Mouse (Mus musculus) kidney, embryonic 14.5 days (tissue): ENCODE measurements around the gene Dmrtb1. TPM values are rescaled to one million over a fixed set of nuclear protein-coding genes. Genes with fewer than 3 reads are reported as not detected.
A peak's percentile ranks its signal among the peaks of the same experiment; 100 is the strongest.

Experiments
- ATAC-seq: fragments of 200-750 bp; cut with Nextera tagmentation; 2 replicates; pipeline ENCODE4 v1.8.0; 2017; ENCODE audit warnings: moderate number of reproducible peaks, mild to moderate bottlenecking, moderate TSS enrichment, moderate library complexity; ENCODE audit not compliant: low FRiP score, low TSS enrichment
- H3K27ac ChIP-seq: fragments of 300-500 bp; sonication (generic); 2 replicates; pipeline ENCODE4 v1.5.1; 2014; ENCODE audit warnings: low read depth, mild to moderate bottlenecking, low read length, moderate library complexity, mixed read lengths
- H3K27me3 ChIP-seq: fragments of 300-500 bp; sonication (generic); 2 replicates; pipeline ENCODE4 v1.6.1; 2014; ENCODE audit warnings: mild to moderate bottlenecking, low read length; ENCODE audit not compliant: control insufficient read depth, insufficient read depth
- H3K36me3 ChIP-seq: fragments of 300-500 bp; sonication (generic); 2 replicates; pipeline ENCODE4 v1.6.1; 2014; ENCODE audit warnings: low read length, mixed read lengths; ENCODE audit not compliant: control insufficient read depth, insufficient read depth
- H3K4me1 ChIP-seq: fragments of 300-500 bp; sonication (generic); 2 replicates; pipeline ENCODE4 v1.6.1; 2014; ENCODE audit warnings: low read length, mixed read lengths; ENCODE audit not compliant: control insufficient read depth, insufficient read depth
- H3K4me2 ChIP-seq: fragments of 300-500 bp; sonication (generic); replicated peaks from 2 replicates; pipeline ENCODE4 v1.6.1; 2014; ENCODE audit warnings: low read depth, mild to moderate bottlenecking, low read length
- H3K4me3 ChIP-seq: fragments of 300-500 bp; sonication (generic); 2 replicates; pipeline ENCODE4 v1.5.1; 2014; ENCODE audit warnings: mild to moderate bottlenecking, low read length
- H3K9ac ChIP-seq: fragments of 300-500 bp; sonication (generic); 2 replicates; pipeline ENCODE4 v1.6.1; 2014; ENCODE audit warnings: low read depth, mild to moderate bottlenecking, low read length, moderate library complexity
- H3K9me3 ChIP-seq: fragments of 300-500 bp; sonication (generic); 2 replicates; pipeline ENCODE4 v1.6.1; 2016; ENCODE audit warnings: low read length; ENCODE audit not compliant: control insufficient read depth
- WGBS: fragments of 180-500 bp; shearing (Covaris S2); extraction: QIAGEN DNeasy Blood & Tissue Kit; methylation state at CpG from one replicate; pipeline ENCODE4 v1.1.7; 2014; 5-methylcytosine and 5-hydroxymethylcytosine counted together
- microRNA-seq: library from miRNA; unstranded; fragments of <30 nt; microRNA quantifications from one replicate; pipeline ENCODE4, GENCODE M21; 2016
- polyA plus RNA-seq: library from polyadenylated mRNA; unstranded; fragments of >200 nt; fragmentation: Nextera tagmentation; extraction: Ambion mirVana; gene quantifications from 2 replicates; pipeline ENCODE4 v1.2.1, GENCODE M21; 2014

Gene Dmrtb1
- polyA plus RNA-seq, 1 experiment from 2014 or later = not detected

DNA sequence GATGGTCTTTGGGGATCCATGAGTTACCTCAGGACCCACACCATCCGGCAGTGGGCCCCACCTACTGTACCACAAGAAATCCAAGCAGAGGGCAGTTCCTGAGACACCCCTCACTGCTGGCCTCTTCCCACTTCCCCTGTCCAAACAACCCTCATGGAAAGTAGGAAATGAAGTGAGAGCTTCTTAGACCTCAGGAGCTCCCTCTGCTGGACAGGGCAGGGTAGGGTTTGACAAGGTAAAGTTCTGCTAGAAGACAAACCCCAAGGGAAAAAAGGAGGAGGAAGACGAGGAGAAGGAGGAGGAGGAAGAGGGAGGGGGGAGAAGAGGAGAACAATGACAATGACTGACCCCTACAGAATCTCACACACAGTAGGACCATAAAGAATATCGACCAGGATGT lies 46.4 kb downstream of the Dmrtb1 start:
- no peak for ATAC-seq
- H3K9ac ChIP-seq = no peak overlapping the region
- H3K27me3 ChIP-seq = no peaks in the 10 kb centered on the region
- no peak overlapping the region for H3K4me3 ChIP-seq
- WGBS = 63% methylated on average over 3 of the region's 3 CpGs
- H3K27ac ChIP-seq = no peak overlapping the region
- no peaks in the 10 kb centered on the region for H3K36me3 ChIP-seq
- no peaks in the 10 kb centered on the region for H3K4me1 ChIP-seq
- no peak overlapping the region for H3K4me2 ChIP-seq
- H3K9me3 ChIP-seq = no peaks in the 10 kb centered on the region

DNA sequence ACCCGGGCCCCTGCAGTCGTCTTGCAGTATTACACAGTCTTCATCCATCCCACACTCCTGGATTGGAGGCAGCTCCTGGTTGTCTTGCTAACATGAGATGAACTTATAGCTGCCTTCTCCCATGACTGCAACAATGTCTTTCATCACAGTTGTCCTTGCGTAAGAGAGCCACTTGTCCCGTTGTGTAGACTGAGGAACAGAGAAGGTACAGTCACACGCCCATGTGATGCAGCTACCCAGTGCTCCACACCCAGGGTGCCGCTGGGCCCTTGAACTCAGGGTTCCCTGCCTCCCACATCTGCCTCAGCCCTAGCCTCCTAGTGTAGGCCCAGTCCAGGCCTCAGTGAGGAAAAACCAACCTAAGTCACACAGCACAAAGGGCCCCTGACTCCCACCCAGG lies 47.9 kb downstream of the Dmrtb1 start:
- Histone ChIP-seq H3K4me1 (no peaks in the 10 kb centered on the region), H3K27me3 (no peaks in the 10 kb centered on the region), H3K4me2 (no peak overlapping the region)

DNA sequence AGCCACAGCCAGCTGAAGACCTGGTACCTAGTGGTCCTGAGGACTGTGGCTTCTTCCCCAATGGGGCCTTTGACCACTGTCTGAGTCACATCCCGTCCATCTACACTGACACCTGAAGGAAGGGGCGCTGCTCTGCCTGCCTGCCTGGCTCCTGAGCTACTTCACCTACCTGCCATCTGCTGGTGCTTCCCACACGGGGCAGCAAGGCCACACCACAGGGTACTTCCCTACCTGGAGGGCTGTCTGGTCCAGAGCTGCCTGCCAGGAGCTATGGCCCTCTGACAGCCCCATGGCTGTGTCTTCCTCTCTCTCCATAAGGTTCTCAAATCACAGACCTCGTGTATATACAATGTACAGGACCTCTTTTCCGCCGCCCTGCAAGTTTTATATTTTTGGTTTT lies 49.4 kb downstream of the Dmrtb1 start:
- Histone ChIP-seq H3K4me2 (no peak overlapping the region), H3K4me1 (no peaks in the 10 kb centered on the region), H3K36me3 (no peaks in the 10 kb centered on the region), H3K27ac (no peak overlapping the region), H3K4me3 (no peak overlapping the region), H3K9me3 (no peaks in the 10 kb centered on the region), H3K27me3 (no peaks in the 10 kb centered on the region), H3K9ac (no peak overlapping the region)
- no peak for ATAC-seq
- WGBS = 74% methylated on average over 6 of the region's 6 CpGs

More for the DNA sequence above, 47.9 kb downstream of the Dmrtb1 start:
- Histone ChIP-seq H3K27ac (no peak overlapping the region), H3K9ac (no peak overlapping the region), H3K4me3 (no peak overlapping the region), H3K9me3 (no peaks in the 10 kb centered on the region), H3K36me3 (no peaks in the 10 kb centered on the region)
- WGBS = 73% methylated on average over 6 of the region's 6 CpGs
- ATAC-seq = no peak

DNA sequence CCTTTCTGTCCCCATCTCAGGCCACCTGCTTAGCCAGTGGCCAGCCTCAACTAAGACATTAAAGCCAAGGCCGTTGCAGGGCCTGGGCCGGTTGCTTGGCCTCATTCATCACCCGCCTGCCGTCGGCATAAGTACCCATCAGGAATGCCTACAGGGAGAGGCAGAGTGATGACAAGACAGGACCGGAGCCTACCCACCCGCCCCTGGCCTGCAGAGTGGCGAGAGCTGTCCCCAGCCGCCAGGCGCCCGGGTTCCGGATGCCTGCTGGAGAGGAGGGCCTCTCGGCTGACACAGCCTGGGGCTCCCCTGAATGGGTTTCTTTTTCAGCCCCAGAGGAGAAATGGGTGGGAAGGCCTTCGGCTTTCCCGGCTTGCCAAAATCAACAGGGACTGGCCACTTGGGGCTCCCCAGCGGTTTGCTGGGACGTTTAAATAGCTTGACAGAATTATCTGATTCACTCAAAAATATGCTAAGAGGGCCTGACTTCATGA lies 55.1 kb downstream of the Dmrtb1 start:
- H3K27me3 ChIP-seq = no peaks in the 10 kb centered on the region
- H3K4me2 ChIP-seq = no peak overlapping the region
- H3K27ac ChIP-seq = no peak overlapping the region
- peaks cover 10% of the 10 kb centered on the region; the same call in 1 of the 2 replicates for H3K4me1 ChIP-seq
- H3K9me3 ChIP-seq = no peaks in the 10 kb centered on the region
- ATAC-seq = peak; percentile 43; the same call in 1 of the 2 replicates
- H3K4me3 ChIP-seq = no peak overlapping the region
- no peak overlapping the region for H3K9ac ChIP-seq
- WGBS = 37% methylated on average over 17 of the region's 17 CpGs
- H3K36me3 ChIP-seq = no peaks in the 10 kb centered on the region

DNA sequence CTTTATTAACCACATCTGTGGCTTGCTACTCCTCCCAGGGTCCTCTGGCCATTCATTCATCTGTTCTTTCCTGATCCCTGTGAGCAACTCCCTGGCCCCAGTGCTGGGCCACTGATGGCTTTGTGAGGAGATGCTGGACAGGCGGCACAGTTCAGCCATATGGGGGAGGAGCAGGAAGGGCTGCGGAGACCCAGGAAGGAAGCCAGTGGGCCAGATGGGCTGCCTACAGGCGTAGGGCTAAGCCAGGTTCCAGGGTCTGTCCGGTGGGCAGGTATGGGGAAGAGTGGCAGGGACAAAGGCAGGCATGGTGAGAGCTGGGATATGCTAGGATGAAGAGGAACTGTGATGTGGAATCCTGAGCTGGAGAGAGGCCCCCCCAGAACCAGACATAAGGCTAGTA lies 55.8 kb downstream of the Dmrtb1 start:
- no peaks in the 10 kb centered on the region for H3K27me3 ChIP-seq
- no peaks in the 10 kb centered on the region for H3K36me3 ChIP-seq
- no peaks in the 10 kb centered on the region for H3K9me3 ChIP-seq
- WGBS = 64% methylated on average over 4 of the region's 4 CpGs
- ATAC-seq = no peak
- H3K4me1 ChIP-seq = peaks cover 10% of the 10 kb centered on the region; the same call in 1 of the 2 replicates
- H3K4me3 ChIP-seq = no peak overlapping the region
- H3K27ac ChIP-seq = no peak overlapping the region
- H3K4me2 ChIP-seq = no peak overlapping the region
- no peak overlapping the region for H3K9ac ChIP-seq

Small RNAs within 50 kb of the gene (microRNA-seq; reads per million reads assigned to microRNA genes)
- gene Gm25123 = not detected

Other genes with a start within 250 kb of the Dmrtb1 start
- 4.0 and 4.3 TPM in 2 replicates for gene Glis1, start 249.6 kb downstream of the Dmrtb1 start, polyA plus RNA-seq
- 3.6 and 4.2 TPM in 2 replicates for gene Lrp8, start 118.0 kb upstream of the Dmrtb1 start, polyA plus RNA-seq
- 229 and 331 TPM in 2 replicates for gene Magoh, start 195.5 kb upstream of the Dmrtb1 start, polyA plus RNA-seq
- gene 0610037L13Rik, start 205.6 kb upstream of the Dmrtb1 start, polyA plus RNA-seq = 126 and 148 TPM in 2 replicates
- gene Cpt2, start 239.4 kb upstream of the Dmrtb1 start, polyA plus RNA-seq = 33.0 and 49.5 TPM in 2 replicates